Mouse (Mus musculus): ENCODE data around the gene Defb48. TPM values are rescaled to one million over a fixed set of nuclear protein-coding genes. Genes with fewer than 3 reads are reported as not detected.

Gene Defb48
- total RNA-seq, 4 experiments from 2014 or later = not detected

DNA sequence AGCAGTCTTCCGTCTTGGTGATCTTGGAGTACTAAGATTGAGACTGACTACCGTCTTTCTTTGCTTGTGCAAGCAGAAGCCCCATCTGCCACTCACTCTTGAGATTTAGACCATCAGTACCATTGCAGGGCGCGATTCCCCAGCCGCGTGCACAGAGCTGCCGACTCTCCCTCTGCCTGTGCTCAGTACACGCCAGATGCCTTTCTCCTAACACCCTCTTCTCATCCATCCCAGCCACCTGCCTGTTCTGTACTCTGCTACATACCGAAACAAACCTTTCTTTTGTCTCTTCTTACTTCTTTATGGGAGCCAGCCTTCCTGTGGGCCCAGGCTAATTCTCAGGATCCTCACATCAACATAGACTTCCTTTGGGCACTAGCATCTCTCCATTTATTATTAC is 48.9 kb downstream of the Defb48 start:
- no peak for DNase-seq (ENCODE audit: low spot score in 2 of 2)

DNA sequence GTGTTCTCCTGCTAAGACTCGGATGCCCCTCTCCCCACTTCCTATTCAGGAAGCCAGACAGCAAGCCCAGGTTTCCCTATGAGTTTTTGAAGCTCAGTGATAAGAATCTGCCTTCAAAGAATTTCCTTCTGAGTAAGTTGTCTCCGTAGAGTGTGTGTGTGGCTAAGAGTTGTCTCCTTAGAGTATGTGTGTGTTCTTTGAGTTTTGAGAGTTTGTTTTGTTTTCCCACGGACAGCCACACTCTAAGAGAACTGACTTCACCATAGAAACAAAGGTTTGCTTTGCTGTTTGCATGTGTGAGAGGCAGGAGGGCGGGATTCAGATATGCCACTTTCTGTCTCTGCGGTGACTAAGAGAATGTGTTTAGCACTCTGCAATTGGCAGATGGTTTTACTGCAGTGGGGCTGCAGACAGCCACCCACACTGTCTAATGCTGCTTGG is 56.2 kb downstream of the Defb48 start:
- DNase-seq (ENCODE audit: low spot score in 2 of 2) = no peak

Other genes with a start within 250 kb of the Defb48 start
- 10 to 100 TPM; 11.3 to 16.8 (median 15.4) TPM for gene Ints6, start 223.3 kb downstream of the Defb48 start, total RNA-seq (2022)
- gene Wdfy2, start 146.8 kb downstream of the Defb48 start, total RNA-seq (2022) = 1 to 10 TPM; 5.9 to 6.4 (median 6.1) TPM
- gene Defb47, start 13.6 kb upstream of the Defb48 start, total RNA-seq (2022) = not detected
- not detected for gene Defb43, start 27.3 kb upstream of the Defb48 start, total RNA-seq (2022)
- not detected for gene Defb42, start 62.5 kb upstream of the Defb48 start, total RNA-seq (2022)
- not detected for gene Defb30, start 65.5 kb upstream of the Defb48 start, total RNA-seq (2022)

All from gastrocnemius, adult 8-10 months (tissue).